Mouse (Mus musculus): ENCODE measurements around the gene Efemp1. TPM values are rescaled to one million over a fixed set of nuclear protein-coding genes. Genes with fewer than 3 reads are reported as not detected.
A peak's percentile ranks its signal among the peaks of the same experiment; 100 is the strongest.

Gene Efemp1
- 11.2 and 12.5 TPM in 2 replicates for polyA plus RNA-seq (2015; fragmentation: Nextera tagmentation; extraction: Ambion mirVana)

GRCm38 (mm10) chr11:28853102-28853800 is at the start of gene Efemp1:
Efemp1 (plus strand) TSS chr11:28853204.
- H3K4me2 ChIP-seq (ENCODE audit: low read depth, low read length) = peak within 1 kb of the TSS; percentile 90
- H3K36me3 ChIP-seq (ENCODE audit: control insufficient read depth, insufficient read depth, low read length) = no peaks in the 10 kb centered on the region
- peak within 1 kb of the TSS; percentile 53 for H3K4me3 ChIP-seq (ENCODE audit: low read length)
- peak; percentile 90 for ATAC-seq
- H3K27me3 ChIP-seq (replicated peaks; ENCODE audit: control insufficient read depth, insufficient read depth, low read length) = no peaks in the 10 kb centered on the region
- no peaks in the 10 kb centered on the region for H3K9me3 ChIP-seq (ENCODE audit: control insufficient read depth, low read length)
- no peak within 1 kb of the TSS for H3K27ac ChIP-seq (ENCODE audit: low read length)
- WGBS = under 1% methylated on average over 30 of the region's 30 CpGs
- H3K9ac ChIP-seq (ENCODE audit: low read depth, low read length) = peak within 1 kb of the TSS; percentile 61
- 0 out of 2 replicates have a peak, but pooled peaks cover 5% of the 10 kb centered on the region for H3K4me1 ChIP-seq (ENCODE audit: control insufficient read depth, insufficient read depth, low read length)

- H3K4me3 ChIP-seq (ENCODE audit: low read length) = no peak overlapping the region
- no peak overlapping the region for H3K27ac ChIP-seq (ENCODE audit: low read length)
- H3K27me3 ChIP-seq (replicated peaks; ENCODE audit: control insufficient read depth, insufficient read depth, low read length) = no peaks in the 10 kb centered on the region
- ATAC-seq = no peak
- 67% methylated on average over 3 of the region's 3 CpGs for WGBS
- H3K4me1 ChIP-seq (ENCODE audit: control insufficient read depth, insufficient read depth, low read length) = no peaks in the 10 kb centered on the region
- no peaks in the 10 kb centered on the region for H3K9me3 ChIP-seq (ENCODE audit: control insufficient read depth, low read length)
- H3K9ac ChIP-seq (ENCODE audit: low read depth, low read length) = no peak overlapping the region
- H3K4me2 ChIP-seq (ENCODE audit: low read depth, low read length) = no peak overlapping the region
- no peaks in the 10 kb centered on the region for H3K36me3 ChIP-seq (ENCODE audit: control insufficient read depth, insufficient read depth, low read length)
These were observed 44.3 kb upstream of the Efemp1 start for GRCm38 (mm10) chr11:28808685-28809084.

GRCm38 (mm10) chr11:28811874-28812273 is 41.1 kb upstream of the Efemp1 start:
- H3K9ac ChIP-seq (ENCODE audit: low read depth, low read length) = no peak overlapping the region
- no peak overlapping the region for H3K4me2 ChIP-seq (ENCODE audit: low read depth, low read length)
- H3K27ac ChIP-seq (ENCODE audit: low read length) = no peak overlapping the region
- ATAC-seq = 0 out of 2 replicates have a peak, but pooled peaks have one; percentile 48
- 74% methylated on average over 2 of the region's 2 CpGs for WGBS
- no peak overlapping the region for H3K4me3 ChIP-seq (ENCODE audit: low read length)
- no peaks in the 10 kb centered on the region for H3K36me3 ChIP-seq (ENCODE audit: control insufficient read depth, insufficient read depth, low read length)
- no peaks in the 10 kb centered on the region for H3K27me3 ChIP-seq (replicated peaks; ENCODE audit: control insufficient read depth, insufficient read depth, low read length)
- H3K9me3 ChIP-seq (ENCODE audit: control insufficient read depth, low read length) = no peaks in the 10 kb centered on the region
- no peaks in the 10 kb centered on the region for H3K4me1 ChIP-seq (ENCODE audit: control insufficient read depth, insufficient read depth, low read length)

GRCm38 (mm10) chr11:28812564-28812963 is 40.4 kb upstream of the Efemp1 start:
- 42% methylated on average over 2 of the region's 2 CpGs for WGBS
- H3K9ac ChIP-seq (ENCODE audit: low read depth, low read length) = no peak overlapping the region
- H3K4me1 ChIP-seq (ENCODE audit: control insufficient read depth, insufficient read depth, low read length) = no peaks in the 10 kb centered on the region
- H3K36me3 ChIP-seq (ENCODE audit: control insufficient read depth, insufficient read depth, low read length) = no peaks in the 10 kb centered on the region
- H3K27me3 ChIP-seq (replicated peaks; ENCODE audit: control insufficient read depth, insufficient read depth, low read length) = no peaks in the 10 kb centered on the region
- H3K4me3 ChIP-seq (ENCODE audit: low read length) = no peak overlapping the region
- H3K27ac ChIP-seq (ENCODE audit: low read length) = no peak overlapping the region
- H3K4me2 ChIP-seq (ENCODE audit: low read depth, low read length) = no peak overlapping the region
- H3K9me3 ChIP-seq (ENCODE audit: control insufficient read depth, low read length) = no peaks in the 10 kb centered on the region
- peak; percentile 84 for ATAC-seq

- Histone ChIP-seq H3K9ac (ENCODE audit: low read depth, low read length) (no peak overlapping the region), H3K4me2 (ENCODE audit: low read depth, low read length) (no peak overlapping the region), H3K9me3 (ENCODE audit: control insufficient read depth, low read length) (no peaks in the 10 kb centered on the region), H3K36me3 (ENCODE audit: control insufficient read depth, insufficient read depth, low read length) (no peaks in the 10 kb centered on the region), H3K27me3 (replicated peaks; ENCODE audit: control insufficient read depth, insufficient read depth, low read length) (no peaks in the 10 kb centered on the region), H3K27ac (ENCODE audit: low read length) (no peak overlapping the region), H3K4me3 (ENCODE audit: low read length) (no peak overlapping the region), H3K4me1 (ENCODE audit: control insufficient read depth, insufficient read depth, low read length) (no peaks in the 10 kb centered on the region)
- ATAC-seq = no peak
- 72% methylated on average over 4 of the region's 4 CpGs for WGBS
These were observed 35.6 kb upstream of the Efemp1 start for GRCm38 (mm10) chr11:28817405-28817804.

- Histone ChIP-seq H3K4me2 (ENCODE audit: low read depth, low read length) (no peak overlapping the region), H3K27me3 (replicated peaks; ENCODE audit: control insufficient read depth, insufficient read depth, low read length) (no peaks in the 10 kb centered on the region), H3K9me3 (ENCODE audit: control insufficient read depth, low read length) (no peaks in the 10 kb centered on the region), H3K4me1 (ENCODE audit: control insufficient read depth, insufficient read depth, low read length) (no peaks in the 10 kb centered on the region), H3K4me3 (ENCODE audit: low read length) (no peak overlapping the region), H3K9ac (ENCODE audit: low read depth, low read length) (no peak overlapping the region), H3K27ac (ENCODE audit: low read length) (no peak overlapping the region), H3K36me3 (ENCODE audit: control insufficient read depth, insufficient read depth, low read length) (no peaks in the 10 kb centered on the region)
- no peak for ATAC-seq
- 75% methylated on average over 2 of the region's 2 CpGs for WGBS
These were observed 26.1 kb upstream of the Efemp1 start for GRCm38 (mm10) chr11:28826950-28827349.

GRCm38 (mm10) chr11:28833809-28834208 is 19.2 kb upstream of the Efemp1 start:
- no peak overlapping the region for H3K4me3 ChIP-seq (ENCODE audit: low read length)
- H3K9ac ChIP-seq (ENCODE audit: low read depth, low read length) = no peak overlapping the region
- WGBS = 43% methylated on average over 3 of the region's 3 CpGs
- no peaks in the 10 kb centered on the region for H3K36me3 ChIP-seq (ENCODE audit: control insufficient read depth, insufficient read depth, low read length)
- no peak overlapping the region for H3K4me2 ChIP-seq (ENCODE audit: low read depth, low read length)
- H3K4me1 ChIP-seq (ENCODE audit: control insufficient read depth, insufficient read depth, low read length) = no peaks in the 10 kb centered on the region
- no peak overlapping the region for H3K27ac ChIP-seq (ENCODE audit: low read length)
- no peak for ATAC-seq
- no peaks in the 10 kb centered on the region for H3K9me3 ChIP-seq (ENCODE audit: control insufficient read depth, low read length)
- H3K27me3 ChIP-seq (replicated peaks; ENCODE audit: control insufficient read depth, insufficient read depth, low read length) = no peaks in the 10 kb centered on the region

- no peaks in the 10 kb centered on the region for H3K36me3 ChIP-seq (ENCODE audit: control insufficient read depth, insufficient read depth, low read length)
- no peak for ATAC-seq
- no peak overlapping the region for H3K27ac ChIP-seq (ENCODE audit: low read length)
- no peak overlapping the region for H3K9ac ChIP-seq (ENCODE audit: low read depth, low read length)
- H3K4me3 ChIP-seq (ENCODE audit: low read length) = no peak overlapping the region
- H3K9me3 ChIP-seq (ENCODE audit: control insufficient read depth, low read length) = no peaks in the 10 kb centered on the region
- no peaks in the 10 kb centered on the region for H3K27me3 ChIP-seq (replicated peaks; ENCODE audit: control insufficient read depth, insufficient read depth, low read length)
- H3K4me2 ChIP-seq (ENCODE audit: low read depth, low read length) = no peak overlapping the region
- no peaks in the 10 kb centered on the region for H3K4me1 ChIP-seq (ENCODE audit: control insufficient read depth, insufficient read depth, low read length)
These were observed 17.9 kb upstream of the Efemp1 start for GRCm38 (mm10) chr11:28835141-28835540.

GRCm38 (mm10) chr11:28849841-28850240 is 3.2 kb upstream of the Efemp1 start:
- Histone ChIP-seq H3K4me1 (ENCODE audit: control insufficient read depth, insufficient read depth, low read length) (0 out of 2 replicates have a peak, but pooled peaks cover 5% of the 10 kb centered on the region), H3K9ac (ENCODE audit: low read depth, low read length) (no peak overlapping the region), H3K36me3 (ENCODE audit: control insufficient read depth, insufficient read depth, low read length) (no peaks in the 10 kb centered on the region), H3K4me3 (ENCODE audit: low read length) (no peak overlapping the region), H3K9me3 (ENCODE audit: control insufficient read depth, low read length) (no peaks in the 10 kb centered on the region), H3K27ac (ENCODE audit: low read length) (no peak overlapping the region), H3K4me2 (ENCODE audit: low read depth, low read length) (no peak overlapping the region), H3K27me3 (replicated peaks; ENCODE audit: control insufficient read depth, insufficient read depth, low read length) (no peaks in the 10 kb centered on the region)
- no peak for ATAC-seq

- ATAC-seq = no peak
- whole genome bisulfite sequencing = 67% methylated on average over 4 of the region's 4 CpGs
These were observed 1.4 kb upstream of the Efemp1 start for GRCm38 (mm10) chr11:28851645-28852044.

More at GRCm38 (mm10) chr11:28851645-28852044, 1.4 kb upstream of the Efemp1 start:
- Histone ChIP-seq H3K27ac (ENCODE audit: low read length) (no peak overlapping the region), H3K27me3 (replicated peaks; ENCODE audit: control insufficient read depth, insufficient read depth, low read length) (no peaks in the 10 kb centered on the region), H3K4me1 (ENCODE audit: control insufficient read depth, insufficient read depth, low read length) (0 out of 2 replicates have a peak, but pooled peaks cover 5% of the 10 kb centered on the region), H3K4me3 (ENCODE audit: low read length) (no peak overlapping the region), H3K9ac (ENCODE audit: low read depth, low read length) (no peak overlapping the region), H3K9me3 (ENCODE audit: control insufficient read depth, low read length) (no peaks in the 10 kb centered on the region), H3K4me2 (ENCODE audit: low read depth, low read length) (no peak overlapping the region), H3K36me3 (ENCODE audit: control insufficient read depth, insufficient read depth, low read length) (no peaks in the 10 kb centered on the region)

Measured in intestine, embryonic 16.5 days (tissue).